Mouse (Mus musculus) G1E (cell line): ENCODE measurements at regions not wholly inside any gene's neighbourhood (a gene's known extent, or its start where the extent isn't known, plus 50 kb on each side); places are given as distances from the start of the nearest gene placed in this dataset.

Experiments used
- CTCF ChIP-seq: IDR thresholded peaks from 2 replicates; pipeline ENCODE4 v1.5.1; 2012; ENCODE audit warnings: low read depth, low read length, inconsistent platforms, mixed read lengths
- GATA1 ChIP-seq: IDR thresholded peaks from 2 replicates; pipeline ENCODE4 v1.6.1; 2012; ENCODE audit warnings: borderline replicate concordance, low read length, inconsistent platforms, mixed read lengths
- GATA2 ChIP-seq: IDR thresholded peaks from 2 replicates; pipeline ENCODE4 v1.6.1; 2012; ENCODE audit warnings: low read depth, low read length, inconsistent platforms, borderline replicate concordance
- POLR2AphosphoS5 ChIP-seq: IDR thresholded peaks from 2 replicates; pipeline ENCODE4 v1.6.1; 2012; ENCODE audit warnings: low read depth, low read length, inconsistent platforms; ENCODE audit not compliant: insufficient replicate concordance
- TAL1 ChIP-seq: conservative IDR thresholded peaks from 2 replicates; pipeline ENCODE4 v1.6.1; 2012; ENCODE audit warnings: low read depth, low read length, inconsistent platforms, mixed read lengths

- TF ChIP-seq CTCF = no peak
- no peak for TF ChIP-seq TAL1
- TF ChIP-seq POLR2AphosphoS5 = no peak
- no peak for TF ChIP-seq GATA1
- TF ChIP-seq GATA2 = no peak
Measured at GRCm38 (mm10) chr1:75983487-75983886, 437.4 kb downstream of the Slc4a3 start.
